Mouse (Mus musculus) lung, postnatal 0 days (tissue): ENCODE results near the gene Hnrnpa0. TPM values are rescaled to one million over a fixed set of nuclear protein-coding genes. Genes with fewer than 3 reads are reported as not detected.
A peak's percentile ranks its signal among the peaks of the same experiment; 100 is the strongest.

Experiments
- ATAC-seq: fragments of 200-750 bp; cut with Nextera tagmentation; 2 replicates; pipeline ENCODE4 v1.8.0; 2017; ENCODE audit warnings: moderate library complexity
- DNase-seq: peaks from one replicate; pipeline ENCODE4 v3.0.0-alpha.2; 2016; ENCODE audit warnings: low spot score
- H3K27ac ChIP-seq: fragments of 300-500 bp; sonication (generic); 2 replicates; pipeline ENCODE4 v1.5.1; 2014; ENCODE audit warnings: antibody characterized with exemption, mild to moderate bottlenecking, low read length, mixed read lengths
- H3K27me3 ChIP-seq: fragments of 300-500 bp; sonication (generic); replicated peaks from 2 replicates; pipeline ENCODE4 v1.6.1; 2014; ENCODE audit warnings: low read length, mixed read lengths; ENCODE audit not compliant: insufficient read depth
- H3K36me3 ChIP-seq: fragments of 300-500 bp; sonication (generic); 2 replicates; pipeline ENCODE4 v1.6.1; 2014; ENCODE audit warnings: low read length, mixed read lengths; ENCODE audit not compliant: insufficient read depth
- H3K4me1 ChIP-seq: fragments of 300-500 bp; sonication (generic); 2 replicates; pipeline ENCODE4 v1.6.1; 2014; ENCODE audit warnings: antibody characterized with exemption, low read depth, low read length, mixed read lengths; ENCODE audit not compliant: insufficient read depth
- H3K4me2 ChIP-seq: fragments of 300-500 bp; sonication (generic); replicated peaks from 2 replicates; pipeline ENCODE4 v1.6.1; 2014; ENCODE audit warnings: low read depth, mild to moderate bottlenecking, low read length, moderate library complexity, mixed read lengths
- H3K4me3 ChIP-seq: fragments of 300-500 bp; sonication (generic); 2 replicates; pipeline ENCODE4 v1.5.1; 2014; ENCODE audit warnings: low read depth, low read length
- H3K9ac ChIP-seq: fragments of 300-500 bp; sonication (generic); replicated peaks from 2 replicates; pipeline ENCODE4 v1.6.1; 2014; ENCODE audit warnings: low read depth, mild to moderate bottlenecking
- H3K9me3 ChIP-seq: fragments of 300-500 bp; sonication (generic); 2 replicates; pipeline ENCODE4 v1.6.1; 2016; ENCODE audit warnings: low read length, mixed read lengths
- CTCF ChIP-seq: IDR thresholded peaks from 2 replicates; pipeline ENCODE4 v1.5.1; 2016; ENCODE audit warnings: antibody characterized with exemption, mild to moderate bottlenecking
- EP300 ChIP-seq: IDR thresholded peaks from 2 replicates; pipeline ENCODE4 v1.6.1; 2016; ENCODE audit warnings: antibody characterized with exemption, mild to moderate bottlenecking, control low read depth
- WGBS: fragments of 180-500 bp; shearing (Covaris S2); extraction: QIAGEN DNeasy Blood & Tissue Kit; methylation state at CpG from one replicate; pipeline ENCODE4 v1.1.7; 2014; 5-methylcytosine and 5-hydroxymethylcytosine counted together
- polyA plus RNA-seq: library from polyadenylated mRNA; unstranded; fragments of >200 nt; fragmentation: Nextera tagmentation; extraction: Ambion mirVana; gene quantifications from 2 replicates; pipeline ENCODE4 v1.2.1, GENCODE M21; 2015

Hnrnpa0 gene
- 29.6 and 33.1 TPM in 2 replicates for polyA plus RNA-seq

DNA sequence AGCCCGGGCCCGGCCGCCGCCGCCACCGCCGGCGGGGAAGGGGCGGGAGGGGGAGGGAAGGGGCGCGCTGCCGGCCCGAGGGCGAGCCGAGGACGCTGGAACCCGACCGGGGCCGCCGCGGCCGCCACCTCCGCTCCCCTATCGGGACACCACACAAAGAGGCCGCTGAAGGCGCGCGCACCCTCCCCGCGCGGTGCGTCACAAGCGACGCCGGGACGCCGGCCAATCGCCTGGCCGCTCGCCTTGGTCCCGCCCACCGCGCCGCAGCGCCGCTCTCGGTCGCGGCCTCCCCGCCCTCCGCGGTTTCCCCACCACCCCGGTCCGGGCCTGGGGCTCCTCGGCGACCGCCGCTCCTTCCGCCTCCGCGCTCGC lies at the start of gene Hnrnpa0:
Gene Hnrnpa0, minus strand, starts transcription at position 161 of the 372 bp plus-strand sequence.
- Histone ChIP-seq H3K36me3 (no peaks in the 10 kb centered on the region), H3K4me1 (peaks cover 9% of the 10 kb centered on the region; the same call in 1 of the 2 replicates), H3K27me3 (no peaks in the 10 kb centered on the region), H3K27ac (peak within 1 kb of the TSS; percentile 98), H3K9me3 (no peaks in the 10 kb centered on the region), H3K9ac (peak within 1 kb of the TSS; percentile 98), H3K4me2 (peak within 1 kb of the TSS; percentile 81), H3K4me3 (peak within 1 kb of the TSS; percentile 90)
- DNase-seq: peak; percentile 95
- peak; percentile 92 for ATAC-seq
- 0% methylated on average over 4 of the region's 62 CpGs for WGBS
- TF ChIP-seq EP300: no peak
- TF ChIP-seq CTCF: no peak

DNA sequence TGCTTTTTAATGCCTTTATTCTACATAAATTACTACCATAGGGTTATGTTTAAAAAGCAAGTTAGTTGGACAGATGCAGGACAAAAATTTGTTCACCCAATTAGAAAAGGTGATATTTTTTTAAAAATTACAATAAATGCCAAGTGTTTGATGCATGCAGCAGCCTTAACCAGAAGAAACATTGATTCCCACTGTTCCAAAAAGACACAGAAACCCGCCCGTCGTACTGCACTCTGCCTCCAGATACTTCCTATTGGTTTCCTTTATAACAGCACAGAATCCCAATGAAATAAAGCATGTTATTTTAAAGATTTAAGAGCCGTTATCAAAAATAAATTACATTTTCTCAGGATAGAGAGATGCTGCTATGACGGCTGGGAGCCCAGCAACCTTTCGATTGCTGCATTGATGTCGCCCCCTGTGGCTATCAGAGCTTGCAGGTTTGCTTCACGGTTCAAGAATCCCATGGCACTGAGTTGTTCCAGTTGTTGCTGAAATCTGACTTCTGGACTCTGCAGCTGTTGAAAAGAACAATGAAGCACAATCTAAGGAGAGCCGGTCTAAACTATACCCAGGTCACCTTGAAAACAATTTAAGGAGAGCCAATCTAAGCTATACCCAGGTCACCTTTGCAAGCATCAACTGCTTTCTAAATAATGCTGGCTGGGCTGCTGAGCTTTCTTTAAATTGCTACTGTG lies 49.3 kb upstream of the Hnrnpa0 start:
- H3K36me3 ChIP-seq: peaks cover 15% of the 10 kb centered on the region; the same call in 1 of the 2 replicates
- H3K27ac ChIP-seq: no peak overlapping the region
- no peaks in the 10 kb centered on the region for H3K27me3 ChIP-seq
- ATAC-seq (no peak), DNase-seq (no peak)
- H3K9ac ChIP-seq: no peak overlapping the region
- no peak overlapping the region for H3K4me2 ChIP-seq
- H3K9me3 ChIP-seq: no peaks in the 10 kb centered on the region
- no peak for TF ChIP-seq EP300
- H3K4me1 ChIP-seq: no peaks in the 10 kb centered on the region
- WGBS: 89% methylated on average over 9 of the region's 9 CpGs
- no peak overlapping the region for H3K4me3 ChIP-seq

GRCm38 (mm10) chr13:58176105-58176504 lies 47.7 kb upstream of the Hnrnpa0 start:
- 83% methylated on average over 3 of the region's 3 CpGs for WGBS
- H3K4me1 ChIP-seq: no peaks in the 10 kb centered on the region
- DNase-seq (no peak), ATAC-seq (no peak)
- no peak overlapping the region for H3K9ac ChIP-seq
- H3K27me3 ChIP-seq: no peaks in the 10 kb centered on the region
- no peaks in the 10 kb centered on the region for H3K9me3 ChIP-seq
- no peak overlapping the region for H3K27ac ChIP-seq
- no peak overlapping the region for H3K4me2 ChIP-seq
- H3K4me3 ChIP-seq: no peak overlapping the region
- TF ChIP-seq EP300 (no peak), CTCF (no peak)
- H3K36me3 ChIP-seq: peaks cover 15% of the 10 kb centered on the region; the same call in 1 of the 2 replicates

DNA sequence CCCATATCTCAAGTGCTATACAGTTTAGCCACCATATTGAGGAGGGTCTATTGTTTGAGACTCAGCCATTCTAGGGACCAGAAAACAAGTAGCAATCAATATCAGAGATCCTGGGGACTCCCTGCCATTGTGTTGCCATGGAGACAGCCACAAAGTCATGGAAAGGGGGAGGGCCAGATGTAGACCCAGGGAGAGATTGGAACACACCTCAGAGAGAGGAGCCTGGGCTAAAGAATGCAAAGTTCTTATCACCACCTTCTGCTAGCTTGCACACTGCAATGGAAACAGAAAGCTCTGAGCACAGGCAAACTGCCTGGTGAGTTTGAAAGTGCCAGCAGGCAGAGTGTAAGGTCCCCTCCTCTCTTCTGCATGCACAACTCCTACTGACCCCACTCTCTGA lies 39.8 kb upstream of the Hnrnpa0 start:
- H3K27me3 ChIP-seq: no peaks in the 10 kb centered on the region
- no peaks in the 10 kb centered on the region for H3K9me3 ChIP-seq
- no peak for ATAC-seq
- no peaks in the 10 kb centered on the region for H3K4me1 ChIP-seq
- H3K27ac ChIP-seq: no peak overlapping the region
- 0 out of 2 replicates have a peak, but pooled peaks cover 7% of the 10 kb centered on the region for H3K36me3 ChIP-seq
- TF ChIP-seq EP300 (no peak), CTCF (no peak)
- no peak overlapping the region for H3K9ac ChIP-seq
- no peak for DNase-seq
- no peak overlapping the region for H3K4me3 ChIP-seq
- H3K4me2 ChIP-seq: no peak overlapping the region

- DNase-seq: no peak
- H3K4me1 ChIP-seq: no peaks in the 10 kb centered on the region
- TF ChIP-seq EP300 (no peak), CTCF (no peak)
- WGBS: 90% methylated on average over 12 of the region's 12 CpGs
- H3K4me2 ChIP-seq: no peak overlapping the region
- no peak overlapping the region for H3K27ac ChIP-seq
- H3K4me3 ChIP-seq: no peak overlapping the region
- H3K9me3 ChIP-seq: no peaks in the 10 kb centered on the region
- H3K36me3 ChIP-seq: peaks cover 25% of the 10 kb centered on the region
- H3K9ac ChIP-seq: no peak overlapping the region
- no peak for ATAC-seq
- no peaks in the 10 kb centered on the region for H3K27me3 ChIP-seq
Observed at GRCm38 (mm10) chr13:58163343-58163742, 35.0 kb upstream of the Hnrnpa0 start.

- Histone ChIP-seq H3K4me3 (no peak overlapping the region), H3K4me2 (no peak overlapping the region), H3K9me3 (no peaks in the 10 kb centered on the region), H3K4me1 (no peaks in the 10 kb centered on the region), H3K27ac (no peak overlapping the region), H3K27me3 (no peaks in the 10 kb centered on the region), H3K9ac (no peak overlapping the region), H3K36me3 (peaks cover 25% of the 10 kb centered on the region)
- ATAC-seq (no peak), DNase-seq (no peak)
- WGBS: 94% methylated on average over 15 of the region's 15 CpGs
- TF ChIP-seq EP300 (no peak), CTCF (no peak)
Observed at GRCm38 (mm10) chr13:58160761-58161160, 32.4 kb upstream of the Hnrnpa0 start.
